Mouse (Mus musculus): ENCODE measurements around the gene Men1. TPM values are rescaled to one million over a fixed set of nuclear protein-coding genes. Genes with fewer than 3 reads are reported as not detected.
"Not testable (repeated sequence)": the region's sequence is repeated elsewhere in the genome, so short reads cannot be mapped to it uniquely, and the experiment has no call there.

The Men1 gene
- 1 to 10 TPM; 5.3 to 7.9 (median 6.3) TPM for total RNA-seq (2022)

DNA sequence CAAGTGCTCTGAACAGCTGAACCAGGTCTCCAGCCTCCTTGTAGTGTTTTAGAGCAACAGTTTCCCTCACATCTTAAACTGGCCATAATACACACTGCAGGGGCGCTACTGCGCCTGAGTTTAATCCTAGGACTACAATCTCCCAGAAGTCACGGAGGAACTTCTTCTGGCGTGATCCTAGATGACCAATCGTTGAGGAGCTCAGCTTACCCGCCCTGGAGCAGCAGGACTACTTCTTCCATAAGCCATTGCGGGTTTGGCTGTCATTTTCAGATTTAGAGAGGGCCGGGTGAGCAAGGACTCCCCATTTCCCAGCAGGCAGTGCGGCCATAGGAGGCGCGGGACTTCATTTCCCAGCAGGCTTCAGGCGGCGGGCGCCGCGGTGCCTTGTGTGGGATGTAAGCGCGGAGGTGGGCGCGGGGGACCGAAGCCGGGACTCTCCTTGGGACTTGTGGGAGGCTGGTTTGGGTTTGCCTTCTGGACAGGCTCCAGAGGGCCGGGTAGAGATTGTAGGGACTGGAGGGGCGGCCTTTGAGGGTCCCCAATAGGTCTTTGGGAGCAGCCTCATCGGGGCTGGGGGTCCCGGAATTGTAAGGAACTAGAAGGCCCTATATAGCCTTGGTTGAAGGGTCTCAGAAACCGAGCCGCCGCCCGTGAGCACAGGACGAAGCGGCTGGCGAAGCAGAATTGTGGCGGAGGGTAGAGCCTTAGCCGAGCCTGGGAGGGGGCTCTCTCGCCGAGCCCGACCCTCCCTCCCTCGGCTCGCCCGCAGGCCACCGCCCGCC, at the start of gene Men1:
Gene Men1 (plus strand): TSS at position 307 of the 785 bp plus-strand sequence.
- peak; percentile 88 to 93 for DNase-seq (ENCODE audit: low spot score in 2 of 2)

DNA sequence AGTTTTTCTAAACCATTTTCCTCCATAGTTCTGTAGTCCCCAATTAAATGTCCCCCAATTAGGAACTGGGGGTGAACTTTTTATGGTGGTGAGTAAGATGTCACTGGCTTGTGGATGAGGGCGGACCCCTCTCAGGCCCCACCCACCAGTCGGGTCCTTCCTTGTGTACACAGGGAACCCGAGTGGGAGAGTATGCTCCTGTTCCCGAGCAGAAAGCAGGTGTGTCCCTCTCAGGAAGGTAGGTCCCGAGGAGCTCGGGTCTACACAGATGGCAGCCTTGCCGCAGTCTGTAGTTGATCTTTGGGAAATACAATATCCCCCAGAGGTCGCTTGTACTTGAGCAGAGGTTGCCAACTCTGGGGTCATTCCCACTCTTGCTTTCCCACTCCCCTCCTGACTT, 49.6 kb upstream of the Men1 start:
- no peak for DNase-seq (ENCODE audit: low spot score in 2 of 2)

DNA sequence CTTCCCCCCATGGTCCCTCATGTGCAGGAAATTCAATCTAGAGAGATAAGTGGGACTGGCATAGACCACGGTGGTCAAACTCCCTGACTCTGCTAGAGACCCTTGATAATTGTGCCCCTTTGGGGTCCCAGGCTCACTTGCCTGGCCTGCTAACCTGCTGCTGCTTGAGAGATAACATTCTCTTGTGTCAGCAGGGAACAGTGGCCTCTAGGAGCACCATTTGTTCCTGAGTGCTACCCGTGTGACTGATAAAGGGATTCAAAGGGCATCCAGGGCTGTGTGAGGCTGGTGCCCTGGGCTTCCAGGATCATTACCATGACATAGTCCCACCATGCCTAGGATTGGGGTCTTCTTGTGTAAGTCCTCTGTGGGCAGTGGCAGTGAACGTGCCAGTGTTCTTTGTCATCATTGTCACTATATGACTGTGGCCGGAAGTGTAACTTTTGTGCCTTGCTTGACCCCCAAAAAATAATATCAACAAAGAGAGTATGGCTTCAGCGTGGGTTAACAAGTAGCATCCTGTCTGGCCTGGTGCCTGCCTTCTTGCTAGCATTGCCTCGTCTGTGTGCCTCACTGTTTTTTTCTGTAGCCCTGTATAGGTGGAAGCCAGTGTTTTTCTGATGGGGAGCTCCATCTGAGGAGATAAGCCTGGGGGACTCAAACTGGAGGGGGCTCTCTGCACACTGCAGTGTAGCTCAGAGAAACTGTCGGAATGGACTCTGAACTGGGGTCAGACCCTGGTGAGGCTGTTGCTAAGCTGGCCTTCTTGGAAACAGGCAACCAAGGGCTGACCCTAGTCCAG, 48.9 kb upstream of the Men1 start:
- no peak for DNase-seq (ENCODE audit: low spot score in 2 of 2)

DNA sequence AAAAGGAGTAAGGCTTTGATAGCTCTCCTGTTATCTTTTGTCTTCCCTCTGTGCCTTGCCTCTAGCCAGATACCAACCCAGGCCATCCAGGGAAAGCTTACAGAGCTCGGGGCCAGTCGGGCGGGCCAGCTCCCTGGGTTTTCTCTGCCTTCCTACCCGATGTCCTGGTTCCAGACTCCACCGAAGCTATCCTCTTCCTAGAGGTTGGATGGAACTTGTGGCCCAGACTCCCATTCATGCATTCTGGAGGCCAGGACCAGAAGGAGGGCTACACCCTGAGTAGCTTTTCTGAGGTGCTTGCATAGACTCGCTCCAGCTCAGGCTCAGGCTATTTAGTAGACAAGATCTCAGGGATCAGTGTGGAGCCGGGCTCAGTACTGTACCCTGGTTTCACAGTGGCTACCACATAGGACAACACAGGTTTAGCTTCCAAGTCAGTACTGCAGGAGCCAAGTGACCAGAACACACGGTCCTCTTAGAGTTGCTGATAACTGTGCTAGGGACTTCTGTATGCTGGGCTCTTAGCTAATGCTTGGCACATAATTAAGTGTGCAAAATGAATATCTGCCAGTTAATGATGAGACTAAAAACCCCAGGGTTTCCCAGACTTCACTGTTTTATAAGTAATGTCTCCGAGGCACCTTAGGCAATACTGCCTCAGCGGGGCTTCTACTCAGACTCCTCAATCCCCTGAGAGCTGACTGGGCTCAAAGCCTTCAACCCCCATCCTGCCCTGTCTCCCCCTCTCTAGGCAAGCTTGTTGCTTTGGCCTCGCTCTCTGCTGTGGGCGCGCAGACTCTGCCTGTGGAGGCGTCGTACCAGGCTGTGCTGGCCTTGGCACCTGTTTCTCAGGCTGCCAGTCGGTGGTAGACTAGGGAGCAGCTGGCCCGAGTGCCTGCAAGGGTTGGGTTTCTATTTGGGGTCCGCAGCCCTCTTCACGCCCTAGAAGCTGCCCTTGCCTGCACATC, 48.1 kb upstream of the Men1 start:
- DNase-seq (ENCODE audit: low spot score in 2 of 2), result no peak

DNA sequence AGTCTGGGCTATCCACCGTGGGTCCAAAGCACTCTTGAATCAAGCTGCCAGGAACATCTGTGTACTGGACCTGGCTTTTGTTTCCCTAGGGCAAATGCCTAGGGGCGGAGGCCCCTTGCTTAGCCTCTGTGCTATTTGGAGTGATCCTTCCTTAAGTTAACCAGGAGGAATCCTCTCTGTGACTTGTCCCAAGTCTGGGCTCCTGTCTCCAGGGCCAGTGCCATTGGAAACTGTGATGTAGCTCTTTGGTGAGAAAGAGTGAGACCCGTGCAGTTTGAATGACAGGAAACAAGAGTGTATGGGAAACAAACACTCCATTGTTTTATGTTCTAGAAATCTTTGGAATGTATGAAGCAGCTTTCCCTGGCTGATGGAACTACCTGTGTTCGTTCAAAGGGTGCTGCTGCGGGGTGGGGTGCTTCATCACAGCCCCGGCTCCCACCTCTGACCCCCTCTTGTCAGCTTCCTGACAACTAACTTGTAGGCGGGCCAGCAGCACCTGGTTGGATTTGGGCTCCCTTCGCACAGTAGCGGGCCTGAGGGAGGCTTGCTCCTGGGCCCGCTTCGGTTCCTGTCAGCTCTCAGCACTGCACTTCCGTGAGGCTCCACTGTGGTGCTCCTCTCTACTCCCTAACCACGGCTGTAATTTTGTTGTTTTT, 46.4 kb upstream of the Men1 start:
- DNase-seq (ENCODE audit: low spot score in 2 of 2), result no peak

DNA sequence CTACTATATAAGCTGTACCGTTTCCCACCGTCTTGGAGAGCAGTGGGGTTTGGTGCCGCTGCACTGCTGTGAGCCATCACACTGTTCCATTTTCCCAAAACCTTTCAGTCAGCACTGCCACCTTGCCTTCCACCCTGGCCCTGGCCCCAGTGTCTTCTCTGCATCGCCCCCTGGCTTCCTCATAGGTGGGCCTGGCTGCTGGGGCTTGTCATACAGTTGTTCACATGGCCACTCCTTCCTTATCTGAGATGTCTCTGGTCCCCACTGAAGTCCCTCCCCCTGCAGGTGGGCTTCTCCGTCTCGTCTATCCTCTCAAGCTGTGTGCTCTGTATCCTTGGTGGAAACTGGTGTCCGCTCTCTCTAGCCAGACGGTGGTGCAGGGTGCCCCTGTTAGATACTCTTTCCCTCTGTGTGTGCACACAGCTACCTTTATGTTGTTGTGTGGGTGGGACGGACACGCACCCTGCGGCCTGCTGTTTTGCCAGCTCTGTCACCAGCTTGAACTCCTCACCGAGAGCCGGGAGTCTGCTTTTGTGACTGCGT, 45.0 kb upstream of the Men1 start:
- DNase-seq (ENCODE audit: low spot score in 2 of 2), result no peak

DNA sequence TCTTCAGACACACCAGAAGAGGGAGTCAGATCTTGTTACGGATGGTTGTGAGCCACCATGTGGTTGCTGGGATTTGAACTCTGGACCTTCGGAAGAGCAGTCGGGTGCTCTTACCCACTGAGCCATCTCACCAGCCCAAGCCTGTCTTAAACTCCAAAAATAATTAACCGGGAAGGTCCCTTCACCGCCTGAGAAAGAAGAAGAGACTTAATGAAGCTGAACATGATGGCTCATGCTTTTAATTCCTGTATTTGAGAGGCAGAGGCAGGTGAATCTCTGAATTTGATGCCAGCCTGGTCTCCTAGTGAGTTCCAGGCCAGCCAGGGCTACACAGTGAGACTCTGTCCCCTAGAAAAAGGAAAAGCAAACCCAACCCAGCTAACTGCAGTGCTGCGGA, 44.1 kb upstream of the Men1 start:
- not testable (repeated sequence) for DNase-seq (ENCODE audit: low spot score in 2 of 2)

DNA sequence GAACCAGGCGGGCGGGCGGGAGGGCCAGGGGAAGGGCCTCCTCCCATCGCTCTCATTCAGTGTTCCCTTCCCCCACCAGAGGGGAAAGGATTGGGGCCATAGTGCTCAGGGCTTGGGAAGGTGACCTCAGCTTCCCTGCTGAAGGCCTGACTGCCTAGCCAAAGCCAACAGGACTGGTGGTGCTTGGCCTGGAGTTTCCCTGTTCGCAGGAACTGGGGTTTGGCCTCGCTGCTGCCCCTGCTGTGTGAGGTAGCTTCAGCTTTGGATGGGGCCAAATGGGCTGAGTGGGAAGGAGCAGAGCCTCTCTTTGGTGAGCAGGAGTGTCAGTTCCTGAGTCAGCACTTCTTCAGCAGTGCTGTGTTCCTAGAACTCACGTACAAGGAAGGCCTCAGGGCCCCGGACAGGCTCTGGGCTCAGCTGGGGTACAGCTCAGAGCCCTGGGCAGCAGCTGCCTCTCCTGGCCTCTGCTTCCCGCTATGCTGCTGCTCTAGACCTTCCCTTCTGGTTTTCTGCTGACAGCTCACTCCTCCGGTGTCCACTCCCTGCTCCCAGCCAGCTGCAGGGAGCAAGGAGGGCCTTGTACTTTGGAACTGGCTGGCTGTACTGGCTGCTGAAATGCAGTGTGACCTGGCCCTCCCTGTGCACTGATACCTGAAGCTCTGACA, 43.5 kb upstream of the Men1 start:
- DNase-seq (ENCODE audit: low spot score in 2 of 2), result peak in 1 of 2 experiments; percentile 44

DNA sequence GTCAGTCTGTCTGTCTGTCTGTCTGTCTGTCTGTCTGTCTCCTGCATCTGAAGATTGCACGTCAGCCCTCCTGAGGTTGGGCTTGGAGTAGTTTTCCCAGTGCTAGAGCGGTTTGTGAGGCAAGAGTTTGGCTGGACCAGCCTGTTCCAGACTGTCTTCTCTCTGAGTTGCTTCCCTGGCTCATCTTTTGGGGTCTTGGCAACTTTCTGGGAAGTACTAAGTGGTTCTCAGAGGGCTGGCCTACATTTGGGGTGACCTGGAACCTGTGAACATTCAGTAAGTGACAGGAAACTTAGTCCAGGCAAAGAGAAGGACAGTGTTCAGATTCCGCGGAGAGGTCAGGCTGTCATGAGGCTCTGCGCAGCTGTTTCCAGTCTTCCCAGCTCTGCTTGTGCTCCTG, 42.5 kb upstream of the Men1 start:
- no peak for DNase-seq (ENCODE audit: low spot score in 2 of 2)

DNA sequence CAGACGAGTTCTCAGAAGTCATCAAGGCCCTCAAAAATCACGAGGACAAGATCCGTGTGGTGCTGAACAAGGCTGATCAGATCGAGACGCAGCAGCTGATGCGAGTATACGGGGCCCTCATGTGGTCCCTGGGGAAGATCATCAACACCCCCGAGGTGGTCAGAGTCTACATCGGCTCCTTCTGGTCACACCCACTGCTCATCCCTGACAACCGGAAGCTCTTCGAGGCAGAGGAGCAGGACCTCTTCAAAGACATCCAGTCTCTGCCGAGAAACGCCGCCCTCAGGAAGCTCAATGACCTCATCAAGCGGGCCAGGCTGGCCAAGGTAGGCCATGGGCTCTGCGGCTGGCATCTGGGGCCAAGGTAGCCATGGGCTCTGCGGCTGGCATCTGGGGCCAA, 40.5 kb upstream of the Men1 start:
- DNase-seq (ENCODE audit: low spot score in 2 of 2), result no peak

DNA sequence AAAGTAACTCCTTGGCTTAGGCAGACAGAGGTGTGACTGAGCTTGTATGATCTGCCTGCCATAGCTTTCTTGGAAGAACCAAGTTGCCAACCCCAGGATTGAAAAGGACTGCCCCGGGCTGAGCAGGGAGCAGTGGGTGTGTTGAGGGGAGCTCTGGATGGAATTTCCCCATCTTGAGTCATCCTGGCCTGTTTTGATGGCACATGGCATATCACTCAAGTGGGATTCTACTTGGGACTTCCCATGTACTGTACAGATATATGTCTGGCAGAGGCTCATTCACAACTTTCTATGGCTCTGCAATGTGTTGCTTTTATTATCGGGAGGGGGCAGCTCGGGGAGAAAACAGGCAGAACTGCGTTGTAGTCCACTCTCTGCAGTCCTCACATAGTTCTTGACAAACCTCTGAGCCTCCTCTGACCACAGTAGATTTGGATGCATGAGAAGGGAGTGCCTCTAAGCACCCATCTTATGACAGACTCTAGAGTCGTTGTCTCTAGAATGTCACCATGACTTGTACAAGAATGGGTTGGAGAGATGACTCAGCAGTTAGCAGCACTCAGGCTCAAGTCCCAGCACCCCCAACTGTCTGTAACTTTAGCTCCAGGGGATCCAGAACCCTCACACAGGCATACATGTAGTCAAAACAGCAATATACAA, 38.1 kb upstream of the Men1 start:
- DNase-seq (ENCODE audit: low spot score in 2 of 2), result no peak

DNA sequence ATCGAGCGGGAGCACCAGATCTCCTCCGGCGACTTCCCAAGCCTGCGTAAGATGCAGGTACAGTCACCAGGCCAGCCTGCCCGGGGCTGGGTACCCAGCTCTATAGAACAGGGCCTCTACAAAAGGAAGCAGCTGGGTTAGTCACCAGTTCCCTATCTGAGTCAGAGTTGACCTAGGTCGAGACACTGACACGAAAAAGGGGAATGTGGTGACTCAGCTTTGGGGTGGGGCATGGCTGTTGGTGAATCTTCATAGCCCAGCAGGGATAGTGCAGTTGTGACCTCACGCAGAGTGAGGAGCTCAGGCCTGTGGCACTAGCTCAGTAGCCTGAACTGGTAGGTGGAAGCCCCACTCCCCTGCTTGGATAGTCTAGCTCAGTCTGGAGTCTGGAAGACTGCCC, 37.1 kb upstream of the Men1 start:
- DNase-seq (ENCODE audit: low spot score in 2 of 2), result no peak

DNA sequence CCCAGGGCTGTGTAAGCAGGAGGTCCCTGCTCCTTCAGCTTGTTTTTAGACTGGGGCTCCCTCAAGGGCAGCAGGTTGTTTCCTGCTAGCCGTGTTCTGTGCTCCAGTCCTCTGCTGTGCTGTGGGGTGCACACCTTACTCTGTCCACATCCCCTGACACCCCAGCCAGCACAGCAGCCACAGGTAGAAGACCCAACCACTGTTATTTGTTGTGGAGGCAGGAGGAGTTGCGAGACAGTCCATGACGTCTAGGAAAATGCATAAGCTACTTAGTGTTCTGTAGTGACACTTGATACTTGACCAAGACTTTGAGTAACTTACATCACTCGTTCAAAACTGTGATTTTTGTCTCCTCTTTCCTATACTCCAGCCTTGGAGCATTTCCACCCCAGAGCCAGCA, 35.8 kb upstream of the Men1 start:
- DNase-seq (ENCODE audit: low spot score in 2 of 2), result no peak

DNA sequence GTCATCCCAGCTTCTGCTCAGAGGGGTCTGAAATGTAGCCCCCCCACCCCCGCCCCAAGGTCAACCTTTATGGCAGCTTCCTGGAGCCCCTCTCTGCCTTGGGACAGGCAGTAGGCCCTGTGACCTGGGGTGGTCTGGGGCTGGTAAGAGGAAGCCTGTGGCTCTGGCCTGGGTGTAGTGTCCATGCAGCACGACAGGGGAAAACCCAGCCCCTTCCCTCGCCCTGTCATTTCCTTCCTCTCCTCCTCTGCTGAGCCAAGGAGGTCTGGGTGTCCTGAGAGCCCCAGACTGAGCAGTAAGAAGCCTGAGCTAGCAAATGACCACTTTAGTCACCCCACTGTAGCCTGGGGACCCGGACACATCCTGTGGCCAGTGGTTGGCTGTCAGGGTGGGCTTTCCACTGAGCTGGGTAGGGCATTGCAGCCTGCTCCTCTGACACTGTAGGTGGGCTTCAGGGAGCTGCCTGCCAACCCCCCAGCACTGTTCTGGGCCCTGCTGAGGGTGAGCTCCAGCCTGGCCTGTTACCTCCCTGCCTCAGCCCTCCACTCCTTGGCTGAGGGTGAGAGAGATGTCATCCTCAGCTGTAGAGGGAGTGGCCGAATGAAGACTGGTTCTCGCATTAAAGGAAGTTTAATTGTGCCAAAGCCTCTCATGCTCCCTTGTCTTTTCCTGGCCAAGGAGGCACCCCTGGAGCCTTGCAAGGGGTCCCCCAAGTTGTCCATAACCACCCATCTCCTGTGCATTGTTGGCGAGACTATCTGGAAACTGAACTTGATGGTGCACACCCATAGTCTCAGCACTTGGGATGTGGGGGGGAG, 35.1 kb upstream of the Men1 start:
- DNase-seq (ENCODE audit: low spot score in 2 of 2), result no peak

DNA sequence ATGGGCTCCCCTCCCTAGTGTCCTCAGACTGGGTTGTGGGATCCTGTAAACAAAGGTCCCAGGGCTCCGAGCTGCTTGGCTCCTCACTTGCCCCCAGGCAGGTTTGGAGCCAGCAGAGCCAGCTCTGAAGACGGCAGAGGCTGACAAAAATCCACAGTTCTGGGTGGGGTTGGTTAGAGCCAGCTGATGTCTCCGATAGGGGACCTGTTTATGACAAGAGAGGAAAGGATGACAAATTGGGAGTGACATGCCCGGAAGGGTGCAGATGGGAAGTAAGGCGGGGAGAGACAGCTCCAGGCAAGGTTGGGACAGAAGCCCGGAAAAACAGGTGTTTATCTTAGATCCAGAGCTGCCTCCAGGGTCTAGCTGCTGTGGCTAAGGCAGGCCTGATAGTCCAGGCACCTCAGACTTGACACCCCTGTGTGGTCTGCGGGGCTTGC, 34.4 kb upstream of the Men1 start:
- no peak for DNase-seq (ENCODE audit: low spot score in 2 of 2)

DNA sequence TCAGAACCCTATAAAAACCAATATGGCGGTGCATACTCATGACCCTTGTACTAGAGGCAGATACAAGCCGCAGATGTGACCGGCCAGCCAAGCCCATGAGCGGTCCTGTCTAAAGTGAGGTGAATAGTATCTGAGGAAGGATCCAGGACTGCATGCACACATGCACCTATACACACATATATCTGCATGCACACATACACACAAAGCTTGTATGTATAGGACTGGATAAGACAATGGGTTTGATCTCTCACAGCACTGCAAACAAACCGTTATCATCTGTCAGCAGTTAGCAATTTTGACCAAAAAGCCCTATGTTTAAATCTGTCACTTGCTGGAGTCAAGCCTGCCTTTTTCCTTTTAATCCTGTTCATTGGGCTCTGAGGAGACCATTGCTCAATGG, 32.7 kb upstream of the Men1 start:
- DNase-seq (ENCODE audit: low spot score in 2 of 2), result no peak

DNA sequence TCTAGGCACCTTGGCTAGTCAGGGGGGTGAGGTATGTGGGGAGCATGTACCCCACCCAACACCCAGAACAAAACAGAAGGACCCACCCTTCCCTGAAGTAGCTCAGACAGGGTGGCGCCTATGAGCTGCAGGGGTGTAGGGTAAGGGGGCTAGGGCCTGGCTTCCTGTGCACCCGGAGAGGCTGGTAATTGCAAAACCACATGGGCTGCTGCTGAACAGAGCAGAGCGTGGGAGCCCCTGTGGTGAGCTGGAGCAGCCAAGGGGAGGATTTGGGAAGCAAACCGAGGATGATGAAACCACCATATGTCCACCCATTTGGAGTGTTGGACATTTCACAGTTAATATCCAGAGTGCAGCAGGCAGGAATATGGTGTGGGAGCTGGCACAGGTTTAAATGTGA, 32.3 kb upstream of the Men1 start:
- DNase-seq (ENCODE audit: low spot score in 2 of 2), result peak in 1 of 2 experiments; percentile 46

DNA sequence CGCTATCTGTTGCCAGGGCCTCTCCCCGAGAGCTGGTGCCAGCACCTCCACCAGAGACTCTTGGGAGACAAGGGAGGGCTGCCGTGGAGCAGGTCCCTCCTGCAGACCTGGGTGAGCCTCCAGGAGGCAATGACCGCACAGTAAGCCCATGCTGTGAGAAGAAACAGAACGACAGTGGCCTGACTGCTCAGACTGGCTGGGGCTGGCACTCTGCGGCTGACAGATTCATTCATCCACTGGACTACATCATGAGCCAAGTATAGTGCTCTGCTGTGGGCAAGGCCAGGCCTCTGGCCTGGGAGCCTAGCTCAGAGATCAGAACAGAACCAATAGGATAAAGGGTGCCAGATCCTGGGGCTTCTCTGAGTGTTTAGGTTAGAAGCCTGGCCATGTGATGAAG, 30.9 kb upstream of the Men1 start:
- DNase-seq (ENCODE audit: low spot score in 2 of 2), result no peak
